Comparison of ENCODE assay signal across 8 mouse cellular contexts in the genomic region with DNA sequence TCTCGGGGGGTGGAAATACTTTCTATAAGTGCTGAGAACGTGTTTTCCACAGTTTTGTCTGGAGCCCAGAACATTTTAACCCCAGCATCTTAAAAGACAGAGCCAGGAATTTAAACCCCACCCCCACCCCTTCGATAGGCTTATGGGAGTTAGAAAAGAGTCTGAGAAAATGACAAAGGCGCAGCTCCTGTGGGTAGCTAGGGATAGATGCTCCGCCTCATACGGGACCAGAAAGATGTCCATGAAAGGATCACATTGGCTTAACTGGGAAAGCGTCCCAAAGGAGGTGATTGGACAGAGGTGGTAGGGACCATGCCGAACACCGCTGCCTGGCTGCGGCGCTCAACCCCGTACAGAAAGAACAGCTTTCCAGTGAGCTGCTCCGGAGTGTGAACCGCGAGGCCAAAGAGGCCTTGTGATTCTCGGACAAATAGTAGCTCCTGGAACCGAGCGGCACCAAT. TPM values are rescaled to one million over a fixed set of nuclear protein-coding genes. Genes with fewer than 3 reads are reported as not detected.
A peak's percentile ranks its signal among the peaks of the same experiment; 100 is the strongest.
DNase-seq lines count a peak whose midpoint lies in the region; ATAC-seq and TF ChIP-seq lines count a peak whose summit lies in the region.

No protein-coding gene starts in this region.

- no peaks in the 10 kb centered on the region for H3K27me3 ChIP-seq in ES-Bruce4 (ENCODE audit: control insufficient read depth, insufficient read depth, low read length, poor library complexity, severe bottlenecking)
- peaks cover 28% of the 10 kb centered on the region for H3K27me3 ChIP-seq in heart, embryonic 13.5 days (replicated peaks)
- no peaks in the 10 kb centered on the region for H3K27me3 ChIP-seq in kidney, postnatal 0 days (ENCODE audit: insufficient read depth, low read length)
- no peaks in the 10 kb centered on the region for H3K27me3 ChIP-seq in stomach, embryonic 15.5 days (replicated peaks)

- no peak for TF ChIP-seq EP300 in ES-Bruce4 (IDR thresholded peaks at IDR 0.05; ENCODE audit: insufficient read depth, low read depth, low read length)

- peak; percentile 56 for DNase-seq in CD4-positive helper T cell, adult 2 months (ENCODE audit: low read depth, low spot score)
- DNase-seq in kidney, postnatal 0 days (ENCODE audit: low spot score), result peak; percentile 57
- DNase-seq in spleen, postnatal 14 days (ENCODE audit: low spot score in 2 of 2), result no peak

- H3K4me3 ChIP-seq in ES-Bruce4 (ENCODE audit: low read depth, low read length) (peak overlapping the region; percentile 41), macrophage (ENCODE audit: inconsistent target) (peak overlapping the region; percentile 20; the same call in 1 of the 2 replicates)
- peak overlapping the region; percentile 59 for H3K4me3 ChIP-seq in cortical plate, adult 2 months (ENCODE audit: insufficient read depth, low read length)
- peak overlapping the region; percentile 54 for H3K4me3 ChIP-seq in heart, embryonic 13.5 days
- peak overlapping the region; percentile 48 for H3K4me3 ChIP-seq in kidney, postnatal 0 days (replicated peaks; ENCODE audit: low read depth, low read length)
- peak overlapping the region; percentile 54 for H3K4me3 ChIP-seq in stomach, embryonic 15.5 days (replicated peaks)

- H3K4me2 ChIP-seq in heart, embryonic 13.5 days, result peak overlapping the region; percentile 81
- H3K4me2 ChIP-seq in kidney, postnatal 0 days (ENCODE audit: low read length), result peak overlapping the region; percentile 99
- H3K4me2 ChIP-seq in stomach, embryonic 15.5 days, result peak overlapping the region; percentile 98

- no peak for TF ChIP-seq POLR2A in ES-Bruce4 (IDR thresholded peaks at IDR 0.05; ENCODE audit: insufficient read depth, low read length)
- no peak for TF ChIP-seq POLR2A in cortical plate, adult 2 months (IDR thresholded peaks at IDR 0.05; ENCODE audit: extremely low read depth, insufficient read depth, low read length)

- H3K27ac ChIP-seq in ES-Bruce4 (ENCODE audit: insufficient read depth, low read length) (no peak overlapping the region), macrophage (no peak overlapping the region)
- H3K27ac ChIP-seq in cortical plate, adult 2 months (ENCODE audit: insufficient read depth, low read length), result no peak overlapping the region
- peak overlapping the region; percentile 38 for H3K27ac ChIP-seq in heart, embryonic 13.5 days (replicated peaks)
- H3K27ac ChIP-seq in kidney, postnatal 0 days, result peak overlapping the region; percentile 54; the same call in 1 of the 2 replicates
- peak overlapping the region; percentile 67 for H3K27ac ChIP-seq in stomach, embryonic 15.5 days

- H3K9ac ChIP-seq in ES-Bruce4 (ENCODE audit: low read depth, poor library complexity, severe bottlenecking), result 0 out of 2 replicates have a peak overlapping the region, but pooled peaks have one; percentile 10
- H3K9ac ChIP-seq in heart, embryonic 13.5 days, result peak overlapping the region; percentile 71
- H3K9ac ChIP-seq in kidney, postnatal 0 days (ENCODE audit: low read depth, low read length), result peak overlapping the region; percentile 50; the same call in 1 of the 2 replicates
- H3K9ac ChIP-seq in stomach, embryonic 15.5 days, result no peak overlapping the region

- H3K4me1 ChIP-seq in ES-Bruce4 (ENCODE audit: control insufficient read depth, insufficient read depth, low read length), result peaks cover 5% of the 10 kb centered on the region
- H3K4me1 ChIP-seq in cortical plate, adult 2 months (ENCODE audit: control insufficient read depth, insufficient read depth, low read length), result no peaks in the 10 kb centered on the region
- peaks cover 13% of the 10 kb centered on the region for H3K4me1 ChIP-seq in heart, embryonic 13.5 days
- H3K4me1 ChIP-seq in kidney, postnatal 0 days (replicated peaks; ENCODE audit: insufficient read depth, low read length), result peaks cover 5% of the 10 kb centered on the region; the same call in 1 of the 2 replicates
- 0 out of 2 replicates have a peak, but pooled peaks cover 3% of the 10 kb centered on the region for H3K4me1 ChIP-seq in stomach, embryonic 15.5 days

- no peaks in the 10 kb centered on the region for H3K9me3 ChIP-seq in ES-Bruce4 (replicated peaks; ENCODE audit: control insufficient read depth, insufficient read depth, low read length, poor library complexity, severe bottlenecking)
- no peaks in the 10 kb centered on the region for H3K9me3 ChIP-seq in heart, embryonic 13.5 days
- no peaks in the 10 kb centered on the region for H3K9me3 ChIP-seq in kidney, postnatal 0 days (replicated peaks; ENCODE audit: low read length)
- H3K9me3 ChIP-seq in stomach, embryonic 15.5 days, result no peaks in the 10 kb centered on the region

- H3K36me3 ChIP-seq in ES-Bruce4 (ENCODE audit: control insufficient read depth, insufficient read depth, low read length, poor library complexity, severe bottlenecking) (no peaks in the 10 kb centered on the region), macrophage (ENCODE audit: inconsistent target) (no peaks in the 10 kb centered on the region)
- H3K36me3 ChIP-seq in heart, embryonic 13.5 days, result no peaks in the 10 kb centered on the region
- no peaks in the 10 kb centered on the region for H3K36me3 ChIP-seq in kidney, postnatal 0 days (ENCODE audit: insufficient read depth, low read length)
- no peaks in the 10 kb centered on the region for H3K36me3 ChIP-seq in stomach, embryonic 15.5 days

- 0 out of 2 replicates have a peak, but pooled peaks have one; percentile 48 for ATAC-seq in heart, embryonic 13.5 days (ENCODE audit: extremely low read depth, insufficient number of reproducible peaks, low FRiP score, low TSS enrichment)
- peak; percentile 45; the same call in 1 of the 2 replicates for ATAC-seq in kidney, postnatal 0 days (replicated peaks; ENCODE audit: low FRiP score, low read depth)
- ATAC-seq in stomach, embryonic 15.5 days (ENCODE audit: insufficient read depth, low FRiP score, low read depth), result peak; percentile 26; the same call in 1 of the 2 replicates

- H3K79me2 ChIP-seq in macrophage (ENCODE audit: inconsistent target), result no peaks in the 10 kb centered on the region

- 1% methylated on average over 18 of the region's 18 CpGs for WGBS in heart, embryonic 13.5 days
- WGBS in kidney, postnatal 0 days, result under 1% methylated on average over 18 of the region's 18 CpGs
- WGBS in macrophage (ENCODE audit: missing documents), result 12% methylated on average over 17 of the region's 18 CpGs
- WGBS in stomach, embryonic 15.5 days, result 2% methylated on average over 18 of the region's 18 CpGs

- TF ChIP-seq CTCF in ES-Bruce4 (IDR thresholded peaks at IDR 0.05; ENCODE audit: low read depth, low read length), result no peak
- no peak for TF ChIP-seq CTCF in cortical plate, adult 2 months (IDR thresholded peaks at IDR 0.05; ENCODE audit: extremely low read depth, insufficient read depth, low read length)
- no peak for TF ChIP-seq CTCF in kidney, postnatal 0 days (IDR thresholded peaks at IDR 0.05; ENCODE audit: low read depth)

RNA-seq across cellular contexts. Expression of a gene that starts 50.6 kb away (rescaled TPM):
- 14.1 and 17.1 TPM in 2 replicates for polyA plus RNA-seq in ES-Bruce4 (2011; ENCODE audit: insufficient read depth, insufficient read length, low read depth, missing spikeins)
- polyA plus RNA-seq in cortical plate, adult 2 months (2012; rRNA removed), result 12.3 and 13.1 TPM in 2 replicates
- polyA plus RNA-seq in heart, embryonic 13.5 days (2015; fragmentation: Nextera tagmentation; extraction: Ambion mirVana), result 3.6 and 3.7 TPM in 2 replicates
- 3.9 and 4.3 TPM in 2 replicates for polyA plus RNA-seq in kidney, postnatal 0 days (2015; fragmentation: Nextera tagmentation; extraction: Ambion mirVana)
- 100 to 1,000 TPM in 6 of 26 experiments, 10 to 100 TPM in 20; 17.4 to 122 (median 66.6) TPM for total RNA-seq in macrophage (2018; cell fraction: chromatin; rRNA removed)
- total RNA-seq in macrophage (2018; cell fraction: cytosol; rRNA removed), result 10 to 100 TPM in 25 of 26 experiments, 1 to 10 TPM in 1; 7.8 to 38.7 (median 29.1) TPM
- total RNA-seq in macrophage (2018; cell fraction: nucleus; rRNA removed), result 10 to 100 TPM; 26.7 to 93.0 (median 57.8) TPM
- 11.0 to 14.5 TPM (median 11.1 TPM) in 3 replicates for polyA plus RNA-seq in macrophage (2018)
- polyA plus RNA-seq in stomach, embryonic 15.5 days (2015; fragmentation: Nextera tagmentation; extraction: Ambion mirVana), result 5.9 and 6.2 TPM in 2 replicates

Comparison
In these comparisons a context has a peak if more than half of its experiments do, and no peak if none do; other contexts are left out.
1. DNase-seq: peak in CD4-positive helper T cell, adult 2 months (single experiment) and kidney, postnatal 0 days (single experiment); none in spleen, postnatal 14 days (0 of 2).
2. H3K27ac ChIP-seq: peak in heart, embryonic 13.5 days (single experiment), kidney, postnatal 0 days (single experiment) and stomach, embryonic 15.5 days (single experiment); none in ES-Bruce4 (single experiment), cortical plate, adult 2 months (single experiment) and macrophage (single experiment).
3. Peak in every context shown above with its lines, with median percentiles within 50 percentile points of each other: H3K4me3 ChIP-seq, ATAC-seq and H3K4me2 ChIP-seq.